Mouse (Mus musculus) brain, embryonic 14.5 days (tissue): Measurements from ENCODE around the gene Tmem161b.

Experiments used
- CTCF ChIP-seq: fragments of 200-500 bp; IDR thresholded peaks from 2 replicates; pipeline ENCODE4 v1.5.1; 2012; ENCODE audit warnings: inconsistent platforms, mild to moderate bottlenecking, moderate library complexity, borderline replicate concordance; ENCODE audit not compliant: insufficient read depth, insufficient read length; ENCODE audit errors: extremely low read depth
- POLR2A ChIP-seq: fragments of 200-500 bp; IDR thresholded peaks from 2 replicates; pipeline ENCODE4 v1.6.1; 2012; ENCODE audit warnings: mild to moderate bottlenecking, inconsistent platforms, borderline replicate concordance; ENCODE audit not compliant: poor library complexity, insufficient read depth, insufficient read length, severe bottlenecking; ENCODE audit errors: extremely low read depth

DNA sequence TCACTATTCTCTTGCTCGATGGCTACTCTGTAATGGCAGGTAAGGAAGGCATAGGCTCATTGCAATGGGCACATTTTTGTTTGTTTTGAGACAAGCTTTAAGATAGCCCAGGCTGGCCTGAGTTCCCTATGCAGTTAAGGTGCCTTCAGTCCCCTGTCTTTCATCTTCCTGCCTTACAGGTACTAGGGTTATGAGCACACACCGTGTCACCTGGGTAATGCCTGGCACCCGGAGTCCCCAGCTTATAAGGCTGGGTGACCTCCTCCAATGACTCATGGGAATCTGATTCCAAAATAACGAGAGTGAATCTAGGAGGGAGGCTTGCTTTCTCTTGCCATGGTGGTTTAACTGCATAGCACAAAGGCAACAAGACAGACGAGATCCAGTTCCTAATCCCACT is 29.2 kb downstream of the Tmem161b start:
- TF ChIP-seq POLR2A (no peak), CTCF (no peak)
